Comparison of ENCODE assay signal across 8 mouse cellular contexts in genomic region chr13:91807874-91808575, GRCm38 (mm10). TPM values are rescaled to one million over a fixed set of nuclear protein-coding genes. Genes with fewer than 3 reads are reported as not detected.
DNase-seq lines count a peak whose midpoint lies in the region; ATAC-seq and TF ChIP-seq lines count a peak whose summit lies in the region.

No protein-coding gene starts in this region.

- TF ChIP-seq CTCF in MEL (IDR thresholded peaks at IDR 0.05 in 2 of 3, conservative IDR thresholded peaks at IDR 0.05 in 1 of 3; ENCODE audit: control insufficient read depth in 1 of 3, insufficient read depth in 1 of 3, low read depth in 2 of 3, low read length in 3 of 3, poor library complexity in 1 of 3, severe bottlenecking in 1 of 3), result no peak

- peaks cover 26% of the 10 kb centered on the region for H3K79me2 ChIP-seq in MEL (ENCODE audit: control insufficient read depth, insufficient read depth, low read length, poor library complexity)

- peaks cover 9% of the 10 kb centered on the region; the same call in 1 of the 2 replicates for H3K4me1 ChIP-seq in kidney, embryonic 16.5 days (ENCODE audit: insufficient read depth, low read length)
- H3K4me1 ChIP-seq in MEL (ENCODE audit: control insufficient read depth in 1 of 2, insufficient read depth in 2 of 2, low read length in 2 of 2), result peaks cover 0 to 5% of the 10 kb centered on the region in 2 experiments; a peak in 1 of 4 replicates
- H3K4me1 ChIP-seq in embryonic facial prominence, embryonic 10.5 days, result peaks cover 11% of the 10 kb centered on the region
- H3K4me1 ChIP-seq in intestine, embryonic 14.5 days (replicated peaks; ENCODE audit: control insufficient read depth, insufficient read depth, low read length), result peaks cover 8% of the 10 kb centered on the region
- H3K4me1 ChIP-seq in midbrain, embryonic 15.5 days, result peaks cover 11% of the 10 kb centered on the region

- peak overlapping the region; percentile 96 for H3K27ac ChIP-seq in kidney, embryonic 16.5 days (ENCODE audit: low read length)
- H3K27ac ChIP-seq in MEL (ENCODE audit: control insufficient read depth, low read depth, low read length), result peak overlapping the region; percentile 99
- peak overlapping the region; percentile 97 for H3K27ac ChIP-seq in embryonic facial prominence, embryonic 10.5 days (replicated peaks)
- peak overlapping the region; percentile 91 for H3K27ac ChIP-seq in intestine, embryonic 14.5 days (ENCODE audit: low read depth)
- H3K27ac ChIP-seq in midbrain, embryonic 15.5 days, result peak overlapping the region; percentile 96

- H3K9me3 ChIP-seq in kidney, embryonic 16.5 days (ENCODE audit: low read length), result no peaks in the 10 kb centered on the region
- H3K9me3 ChIP-seq in MEL (replicated peaks; ENCODE audit: insufficient read depth, low read length), result no peaks in the 10 kb centered on the region
- no peaks in the 10 kb centered on the region for H3K9me3 ChIP-seq in embryonic facial prominence, embryonic 10.5 days
- no peaks in the 10 kb centered on the region for H3K9me3 ChIP-seq in intestine, embryonic 14.5 days (ENCODE audit: control insufficient read depth, low read length)
- H3K9me3 ChIP-seq in midbrain, embryonic 15.5 days, result no peaks in the 10 kb centered on the region

- WGBS in kidney, embryonic 16.5 days, result 19% methylated on average over 20 of the region's 20 CpGs
- 44% methylated on average over 20 of the region's 20 CpGs for WGBS in embryonic facial prominence, embryonic 10.5 days
- WGBS in intestine, embryonic 14.5 days, result 20% methylated on average over 20 of the region's 20 CpGs
- WGBS in midbrain, embryonic 15.5 days, result 31% methylated on average over 20 of the region's 20 CpGs

- peak overlapping the region; percentile 98 for H3K4me3 ChIP-seq in kidney, embryonic 16.5 days (ENCODE audit: low read length)
- peak overlapping the region; percentile 93 to 96 for H3K4me3 ChIP-seq in MEL (ENCODE audit: control insufficient read depth in 1 of 2, insufficient read depth in 1 of 2, low read depth in 2 of 2, low read length in 2 of 2)
- H3K4me3 ChIP-seq in embryonic facial prominence, embryonic 10.5 days, result peak overlapping the region; percentile 97
- peak overlapping the region; percentile 95 for H3K4me3 ChIP-seq in intestine, embryonic 14.5 days (ENCODE audit: low read depth, low read length)
- peak overlapping the region; percentile 82 for H3K4me3 ChIP-seq in midbrain, embryonic 15.5 days

- TF ChIP-seq RAD21 in MEL (IDR thresholded peaks at IDR 0.05; ENCODE audit: low read depth, low read length), result no peak

- no peak for TF ChIP-seq EP300 in MEL (IDR thresholded peaks at IDR 0.05; ENCODE audit: low read depth in 1 of 2, low read length in 2 of 2)

- no peak for TF ChIP-seq POLR2A in MEL (IDR thresholded peaks at IDR 0.05; ENCODE audit: control insufficient read depth in 1 of 2, insufficient read depth in 1 of 2, low read depth in 1 of 2, low read length in 2 of 2, poor library complexity in 1 of 2)

- peaks cover 19% of the 10 kb centered on the region for H3K36me3 ChIP-seq in kidney, embryonic 16.5 days (ENCODE audit: insufficient read depth, low read length)
- H3K36me3 ChIP-seq in MEL (ENCODE audit: control insufficient read depth in 1 of 2, insufficient read depth in 2 of 2, low read length in 2 of 2), result peaks cover 10 to 18% of the 10 kb centered on the region in 2 experiments; a peak in 3 of 4 replicates
- peaks cover 19% of the 10 kb centered on the region for H3K36me3 ChIP-seq in embryonic facial prominence, embryonic 10.5 days (replicated peaks)
- peaks cover 20% of the 10 kb centered on the region for H3K36me3 ChIP-seq in intestine, embryonic 14.5 days (ENCODE audit: control insufficient read depth, insufficient read depth, low read length)
- peaks cover 14% of the 10 kb centered on the region for H3K36me3 ChIP-seq in midbrain, embryonic 15.5 days (replicated peaks)

- no peak for DNase-seq in kidney, adult 9 months
- DNase-seq in MEL (ENCODE audit: low read depth, low spot score), result peak; percentile 67
- DNase-seq in embryonic facial prominence, embryonic 10.5 days (ENCODE audit: low spot score), result peak; percentile 29
- DNase-seq in intestine, embryonic 14.5 days (ENCODE audit: low spot score), result peak; percentile 63
- DNase-seq in layer of hippocampus, adult 9-11 months, result no peak
- DNase-seq in natural killer cell, adult 2 months (ENCODE audit: low spot score in 2 of 2), result no peak

- peak overlapping the region; percentile 75 for H3K4me2 ChIP-seq in kidney, embryonic 16.5 days (replicated peaks; ENCODE audit: low read depth, low read length)
- peak overlapping the region; percentile 62 for H3K4me2 ChIP-seq in intestine, embryonic 14.5 days (ENCODE audit: low read length)
- H3K4me2 ChIP-seq in midbrain, embryonic 15.5 days, result peak overlapping the region; percentile 62

- H3K27me3 ChIP-seq in kidney, embryonic 16.5 days (ENCODE audit: insufficient read depth, low read length), result no peaks in the 10 kb centered on the region
- H3K27me3 ChIP-seq in MEL (ENCODE audit: control insufficient read depth in 1 of 2, insufficient read depth in 2 of 2, low read length in 2 of 2), result no peaks in the 10 kb centered on the region
- H3K27me3 ChIP-seq in embryonic facial prominence, embryonic 10.5 days (replicated peaks; ENCODE audit: low read depth, poor library complexity, severe bottlenecking), result no peaks in the 10 kb centered on the region
- H3K27me3 ChIP-seq in intestine, embryonic 14.5 days (replicated peaks; ENCODE audit: control insufficient read depth, insufficient read depth, low read length), result no peaks in the 10 kb centered on the region
- H3K27me3 ChIP-seq in midbrain, embryonic 15.5 days (replicated peaks), result no peaks in the 10 kb centered on the region

- no peak for ATAC-seq in kidney, embryonic 16.5 days (ENCODE audit: low FRiP score, low TSS enrichment)
- ATAC-seq in intestine, embryonic 14.5 days (replicated peaks; ENCODE audit: low FRiP score, low TSS enrichment, low read depth), result no peak
- 0 out of 2 replicates have a peak, but pooled peaks have one; percentile 24 for ATAC-seq in midbrain, embryonic 15.5 days (replicated peaks)

- H3K9ac ChIP-seq in kidney, embryonic 16.5 days (replicated peaks; ENCODE audit: low read length), result peak overlapping the region; percentile 99
- peak overlapping the region; percentile 95 for H3K9ac ChIP-seq in MEL (ENCODE audit: control insufficient read depth, low read depth, low read length, poor library complexity, severe bottlenecking)
- H3K9ac ChIP-seq in intestine, embryonic 14.5 days (ENCODE audit: low read length), result peak overlapping the region; percentile 98
- peak overlapping the region; percentile 99 for H3K9ac ChIP-seq in midbrain, embryonic 15.5 days

TF ChIP-seq in MEL, 35 proteins besides CTCF, POLR2A, EP300 and RAD21:
- TF ChIP-seq MAFK (IDR thresholded peaks at IDR 0.05; ENCODE audit: borderline replicate concordance, low read depth, low read length) (no peak), MXI1 (IDR thresholded peaks at IDR 0.05; ENCODE audit: low read depth, low read length) (no peak), E2F4 (IDR thresholded peaks at IDR 0.05; ENCODE audit: borderline replicate concordance, low read depth, low read length) (no peak), CHD2 (IDR thresholded peaks at IDR 0.05; ENCODE audit: low read length) (no peak), MAZ (IDR thresholded peaks at IDR 0.05; ENCODE audit: low read depth, low read length) (no peak), HCFC1 (IDR thresholded peaks at IDR 0.05; ENCODE audit: low read depth, low read length) (no peak), NELFE (IDR thresholded peaks at IDR 0.05; ENCODE audit: low read depth, low read length) (no peak), JUND (IDR thresholded peaks at IDR 0.05; ENCODE audit: low read depth, low read length) (peak; percentile 96), MEF2A (IDR thresholded peaks at IDR 0.05; ENCODE audit: extremely low read depth, insufficient replicate concordance, low read depth, low read length, poor library complexity, severe bottlenecking) (no peak)

RNA-seq across cellular contexts. Expression of gene Zcchc9, which starts 0.5 kb away (rescaled TPM):
- 32.7 and 33.6 TPM in 2 replicates for polyA plus RNA-seq in kidney, embryonic 16.5 days (2015; fragmentation: Nextera tagmentation; extraction: Ambion mirVana)
- 24.7 and 27.5 TPM in 2 replicates for total RNA-seq in MEL (2012; rRNA removed)
- polyA plus RNA-seq in MEL (2012; ENCODE audit: insufficient read depth in 1 of 2, insufficient read length in 2 of 2, low read depth in 1 of 2, low replicate concordance in 2 of 2, missing spikeins in 1 of 2), result 100 to 1,000 TPM in 1 of 2 experiments, 10 to 100 TPM in 1; 37.3 to 191 TPM
- 31.2 and 32.5 TPM in 2 replicates for polyA plus RNA-seq in embryonic facial prominence, embryonic 10.5 days (2016; fragmentation: Nextera tagmentation; extraction: Ambion mirVana)
- 30.2 and 30.6 TPM in 2 replicates for polyA plus RNA-seq in intestine, embryonic 14.5 days (2014; fragmentation: Nextera tagmentation; extraction: Ambion mirVana)
- 19.8 and 20.8 TPM in 2 replicates for polyA plus RNA-seq in midbrain, embryonic 15.5 days (2015; fragmentation: Nextera tagmentation; extraction: Ambion mirVana)

Comparison
In these comparisons a context has a peak if more than half of its experiments do, and no peak if none do; other contexts are left out.
1. DNase-seq: peak in MEL (single experiment), embryonic facial prominence, embryonic 10.5 days (single experiment) and intestine, embryonic 14.5 days (single experiment); none in kidney, adult 9 months (single experiment), layer of hippocampus, adult 9-11 months (single experiment) and natural killer cell, adult 2 months (0 of 2).
2. Peak in every context shown above with its lines, with median percentiles within 50 percentile points of each other: H3K27ac ChIP-seq, H3K4me2 ChIP-seq, H3K4me3 ChIP-seq and H3K9ac ChIP-seq.